Mouse (Mus musculus): ENCODE measurements around the gene Eipr1.
A peak's percentile ranks its signal among the peaks of the same experiment; 100 is the strongest.

Gene Eipr1

GRCm38 (mm10) chr12:28775627-28776026 is 24.0 kb downstream of the Eipr1 start:
- DNase-seq (ENCODE audit: low spot score) = no peak

- DNase-seq (ENCODE audit: low spot score) = no peak
Observed at GRCm38 (mm10) chr12:28780180-28780579, 28.6 kb downstream of the Eipr1 start.

GRCm38 (mm10) chr12:28782637-28783036 is 31.0 kb downstream of the Eipr1 start:
- DNase-seq (ENCODE audit: low spot score) = no peak

GRCm38 (mm10) chr12:28784355-28784754 is 32.8 kb downstream of the Eipr1 start:
- peak; percentile 62 for DNase-seq (ENCODE audit: low spot score)

GRCm38 (mm10) chr12:28784864-28785263 is 33.3 kb downstream of the Eipr1 start:
- DNase-seq (ENCODE audit: low spot score) = no peak

- DNase-seq (ENCODE audit: low spot score) = no peak
Observed at GRCm38 (mm10) chr12:28785299-28785698, 33.7 kb downstream of the Eipr1 start.

- no peak for DNase-seq (ENCODE audit: low spot score)
Observed at GRCm38 (mm10) chr12:28786310-28786709, 34.7 kb downstream of the Eipr1 start.

- no peak for DNase-seq (ENCODE audit: low spot score)
Observed at GRCm38 (mm10) chr12:28792613-28793012, 41.0 kb downstream of the Eipr1 start.

- no peak for DNase-seq (ENCODE audit: low spot score)
Observed at GRCm38 (mm10) chr12:28793715-28794114, 42.1 kb downstream of the Eipr1 start.

- no peak for DNase-seq (ENCODE audit: low spot score)
Observed at GRCm38 (mm10) chr12:28795041-28795440, 43.4 kb downstream of the Eipr1 start.

GRCm38 (mm10) chr12:28796881-28797420 is 45.3 kb downstream of the Eipr1 start:
- DNase-seq (ENCODE audit: low spot score) = peak; percentile 47

- DNase-seq (ENCODE audit: low spot score) = no peak
Observed at GRCm38 (mm10) chr12:28799798-28800411, 48.3 kb downstream of the Eipr1 start.

GRCm38 (mm10) chr12:28800423-28800822 is 48.8 kb downstream of the Eipr1 start:
- no peak for DNase-seq (ENCODE audit: low spot score)

GRCm38 (mm10) chr12:28800891-28801290 is 49.3 kb downstream of the Eipr1 start:
- no peak for DNase-seq (ENCODE audit: low spot score)

GRCm38 (mm10) chr12:28801731-28802130 is 50.1 kb downstream of the Eipr1 start:
- DNase-seq (ENCODE audit: low spot score) = no peak

- no peak for DNase-seq (ENCODE audit: low spot score)
Observed at GRCm38 (mm10) chr12:28803043-28803442, 51.4 kb downstream of the Eipr1 start.

GRCm38 (mm10) chr12:28804558-28805481 is 53.2 kb downstream of the Eipr1 start:
- peak; percentile 83 for DNase-seq (ENCODE audit: low spot score)

GRCm38 (mm10) chr12:28808786-28809375 is 57.3 kb downstream of the Eipr1 start:
- no peak for DNase-seq (ENCODE audit: low spot score)

GRCm38 (mm10) chr12:28809756-28810337 is 58.2 kb downstream of the Eipr1 start:
- no peak for DNase-seq (ENCODE audit: low spot score)

- DNase-seq (ENCODE audit: low spot score) = no peak
Observed at GRCm38 (mm10) chr12:28816681-28817426, 65.3 kb downstream of the Eipr1 start.

GRCm38 (mm10) chr12:28817427-28817752 is 65.8 kb downstream of the Eipr1 start:
- no peak for DNase-seq (ENCODE audit: low spot score)

- no peak for DNase-seq (ENCODE audit: low spot score)
Observed at GRCm38 (mm10) chr12:28817891-28818290, 66.3 kb downstream of the Eipr1 start.
